Mouse (Mus musculus): ENCODE measurements around the gene Wasf2. TPM values are rescaled to one million over a fixed set of nuclear protein-coding genes. Genes with fewer than 3 reads are reported as not detected.
A peak's percentile ranks its signal among the peaks of the same experiment; 100 is the strongest.

Gene Wasf2
- polyA plus RNA-seq, 1 experiment from 2014 or later, result 27.4 TPM

GRCm38 (mm10) chr4:133202254-133202653, 71.9 kb downstream of the Wasf2 start:
- no peak overlapping the region for H3K4me3 ChIP-seq
- peaks cover 56% of the 10 kb centered on the region for H3K4me1 ChIP-seq
- H3K27ac ChIP-seq, result no peak overlapping the region
- 90% methylated on average over 3 of the region's 3 CpGs for WGBS
- H3K4me2 ChIP-seq, result no peak overlapping the region
- H3K36me3 ChIP-seq (replicated peaks), result no peaks in the 10 kb centered on the region
- no peak overlapping the region for H3K9ac ChIP-seq
- H3K9me3 ChIP-seq, result no peaks in the 10 kb centered on the region
- H3K27me3 ChIP-seq (replicated peaks), result no peaks in the 10 kb centered on the region
- no peak for ATAC-seq (replicated peaks)

- Histone ChIP-seq H3K4me3 (no peak overlapping the region), H3K9me3 (no peaks in the 10 kb centered on the region), H3K27me3 (replicated peaks) (no peaks in the 10 kb centered on the region), H3K36me3 (replicated peaks) (no peaks in the 10 kb centered on the region), H3K4me1 (peaks cover 43% of the 10 kb centered on the region), H3K27ac (no peak overlapping the region), H3K9ac (no peak overlapping the region), H3K4me2 (no peak overlapping the region)
- no peak for ATAC-seq (replicated peaks)
- WGBS, result 51% methylated on average over 3 of the region's 3 CpGs
These were observed 73.3 kb downstream of the Wasf2 start for GRCm38 (mm10) chr4:133203591-133203990.

GRCm38 (mm10) chr4:133204379-133204778, 74.1 kb downstream of the Wasf2 start:
- no peaks in the 10 kb centered on the region for H3K36me3 ChIP-seq (replicated peaks)
- peaks cover 38% of the 10 kb centered on the region for H3K4me1 ChIP-seq
- H3K27me3 ChIP-seq (replicated peaks), result no peaks in the 10 kb centered on the region
- 32% methylated on average over 7 of the region's 7 CpGs for WGBS
- no peak for ATAC-seq (replicated peaks)
- no peak overlapping the region for H3K4me3 ChIP-seq
- H3K9me3 ChIP-seq, result no peaks in the 10 kb centered on the region
- no peak overlapping the region for H3K4me2 ChIP-seq
- H3K27ac ChIP-seq, result peak overlapping the region; percentile 69
- H3K9ac ChIP-seq, result no peak overlapping the region

GRCm38 (mm10) chr4:133209366-133209765, 79.1 kb downstream of the Wasf2 start:
- Histone ChIP-seq H3K4me3 (no peak overlapping the region), H3K9me3 (no peaks in the 10 kb centered on the region), H3K27me3 (replicated peaks) (peaks cover 16% of the 10 kb centered on the region), H3K36me3 (replicated peaks) (no peaks in the 10 kb centered on the region), H3K27ac (no peak overlapping the region), H3K4me1 (peaks cover 35% of the 10 kb centered on the region), H3K9ac (no peak overlapping the region), H3K4me2 (no peak overlapping the region)
- 3% methylated on average over 11 of the region's 11 CpGs for WGBS
- ATAC-seq (replicated peaks), result no peak

- ATAC-seq (replicated peaks), result no peak
- WGBS, result 93% methylated on average over 24 of the region's 24 CpGs
- Histone ChIP-seq H3K9ac (no peak overlapping the region), H3K9me3 (no peaks in the 10 kb centered on the region), H3K36me3 (replicated peaks) (no peaks in the 10 kb centered on the region), H3K27me3 (replicated peaks) (peaks cover 19% of the 10 kb centered on the region), H3K4me2 (no peak overlapping the region), H3K4me3 (no peak overlapping the region), H3K4me1 (peaks cover 27% of the 10 kb centered on the region), H3K27ac (no peak overlapping the region)
These were observed 79.9 kb downstream of the Wasf2 start for GRCm38 (mm10) chr4:133210023-133210787.

- Histone ChIP-seq H3K4me2 (no peak overlapping the region), H3K4me3 (no peak overlapping the region), H3K36me3 (replicated peaks) (no peaks in the 10 kb centered on the region), H3K27me3 (replicated peaks) (peaks cover 20% of the 10 kb centered on the region), H3K27ac (no peak overlapping the region), H3K9ac (no peak overlapping the region), H3K9me3 (no peaks in the 10 kb centered on the region), H3K4me1 (peaks cover 27% of the 10 kb centered on the region)
- WGBS, result 92% methylated on average over 19 of the region's 19 CpGs
- ATAC-seq (replicated peaks), result no peak
These were observed 80.6 kb downstream of the Wasf2 start for GRCm38 (mm10) chr4:133210788-133211390.

- H3K27ac ChIP-seq, result no peak within 1 kb of the TSS
- 2% methylated on average over 52 of the region's 52 CpGs for WGBS
- ATAC-seq (replicated peaks), result peak; percentile 69
- peak within 1 kb of the TSS; percentile 55 for H3K9ac ChIP-seq
- H3K4me3 ChIP-seq, result peak within 1 kb of the TSS; percentile 58
- H3K9me3 ChIP-seq, result no peaks in the 10 kb centered on the region
- peaks cover 27% of the 10 kb centered on the region for H3K4me1 ChIP-seq
- H3K4me2 ChIP-seq, result peak within 1 kb of the TSS; percentile 89
- no peaks in the 10 kb centered on the region for H3K36me3 ChIP-seq (replicated peaks)
- H3K27me3 ChIP-seq (replicated peaks), result peaks cover 20% of the 10 kb centered on the region
These were observed 81.7 kb downstream of the Wasf2 start, which contains the start of the genes Cd164l2 and Gpr3 for GRCm38 (mm10) chr4:133211751-133212561. Cd164l2 (plus strand) TSS chr4:133212131. Gpr3 (minus strand) TSS chr4:133212536.

- Histone ChIP-seq H3K4me1 (peaks cover 28% of the 10 kb centered on the region), H3K9me3 (no peaks in the 10 kb centered on the region), H3K27me3 (replicated peaks) (peaks cover 20% of the 10 kb centered on the region), H3K9ac (peak overlapping the region; percentile 55), H3K4me2 (peak overlapping the region; percentile 89), H3K36me3 (replicated peaks) (no peaks in the 10 kb centered on the region), H3K27ac (no peak overlapping the region), H3K4me3 (peak overlapping the region; percentile 58)
- 2% methylated on average over 44 of the region's 44 CpGs for WGBS
- ATAC-seq (replicated peaks), result peak; percentile 85
These were observed 82.4 kb downstream of the Wasf2 start for GRCm38 (mm10) chr4:133212562-133213267.

- H3K4me1 ChIP-seq, result peaks cover 30% of the 10 kb centered on the region
- H3K4me2 ChIP-seq, result peak overlapping the region; percentile 89
- H3K27ac ChIP-seq, result no peak overlapping the region
- H3K9me3 ChIP-seq, result no peaks in the 10 kb centered on the region
- peak overlapping the region; percentile 13; the same call in 1 of the 2 replicates for H3K9ac ChIP-seq
- no peaks in the 10 kb centered on the region for H3K36me3 ChIP-seq (replicated peaks)
- H3K27me3 ChIP-seq (replicated peaks), result peaks cover 20% of the 10 kb centered on the region
- peak overlapping the region; percentile 58 for H3K4me3 ChIP-seq
- peak; percentile 41; the same call in 1 of the 2 replicates for ATAC-seq (replicated peaks)
- WGBS, result 0% methylated on average over 9 of the region's 9 CpGs
These were observed 82.9 kb downstream of the Wasf2 start for GRCm38 (mm10) chr4:133213268-133213590.

GRCm38 (mm10) chr4:133213661-133214060, 83.4 kb downstream of the Wasf2 start:
- Histone ChIP-seq H3K4me1 (peaks cover 30% of the 10 kb centered on the region), H3K9me3 (no peaks in the 10 kb centered on the region), H3K27ac (no peak overlapping the region), H3K4me2 (peak overlapping the region; percentile 89), H3K4me3 (peak overlapping the region; percentile 58), H3K36me3 (replicated peaks) (no peaks in the 10 kb centered on the region), H3K9ac (peak overlapping the region; percentile 13; the same call in 1 of the 2 replicates), H3K27me3 (replicated peaks) (peaks cover 20% of the 10 kb centered on the region)
- 7% methylated on average over 10 of the region's 10 CpGs for WGBS
- ATAC-seq (replicated peaks), result no peak

GRCm38 (mm10) chr4:133217641-133218040, 87.3 kb downstream of the Wasf2 start:
- Histone ChIP-seq H3K27ac (no peak overlapping the region), H3K4me2 (no peak overlapping the region), H3K27me3 (replicated peaks) (peaks cover 37% of the 10 kb centered on the region), H3K9ac (no peak overlapping the region), H3K4me1 (peaks cover 22% of the 10 kb centered on the region), H3K9me3 (no peaks in the 10 kb centered on the region), H3K36me3 (replicated peaks) (no peaks in the 10 kb centered on the region), H3K4me3 (no peak overlapping the region)
- ATAC-seq (replicated peaks), result no peak
- under 1% methylated on average over 5 of the region's 5 CpGs for WGBS

GRCm38 (mm10) chr4:133218745-133219144, 88.4 kb downstream of the Wasf2 start:
- peaks cover 14% of the 10 kb centered on the region for H3K4me1 ChIP-seq
- H3K27me3 ChIP-seq (replicated peaks), result peaks cover 32% of the 10 kb centered on the region
- no peak overlapping the region for H3K27ac ChIP-seq
- no peak overlapping the region for H3K4me3 ChIP-seq
- H3K4me2 ChIP-seq, result no peak overlapping the region
- no peaks in the 10 kb centered on the region for H3K9me3 ChIP-seq
- H3K36me3 ChIP-seq (replicated peaks), result no peaks in the 10 kb centered on the region
- no peak for ATAC-seq (replicated peaks)
- H3K9ac ChIP-seq, result no peak overlapping the region
- WGBS, result 92% methylated on average over 3 of the region's 3 CpGs

Data from midbrain, embryonic 15.5 days (tissue).